Mouse (Mus musculus) embryonic stem cell, embryonic (primary cell): ENCODE measurements around the gene Ankrd33b.

Source experiments
- CTCF ChIA-PET, 4 experiments: fragments of 300-600 bp in 2 of 4; fragments of 350-600 bp in 2 of 4; sonication (Branson Sonifier 250); formaldehyde crosslinking; loops; one replicate each; lab custom pipeline; 2022; ENCODE audit warnings: inconsistent platforms in 2 of 4; lab: Charles Lee
- POLR2A ChIA-PET, 4 experiments: fragments of 300-600 bp in 2 of 4; fragments of 350-600 bp in 2 of 4; sonication (Branson Sonifier 250); formaldehyde crosslinking; loops; one replicate each; lab custom pipeline; 2022; ENCODE audit warnings: antibody characterized with exemption in 4 of 4, inconsistent platforms in 1 of 4; lab: Charles Lee

The Ankrd33b gene

DNA sequence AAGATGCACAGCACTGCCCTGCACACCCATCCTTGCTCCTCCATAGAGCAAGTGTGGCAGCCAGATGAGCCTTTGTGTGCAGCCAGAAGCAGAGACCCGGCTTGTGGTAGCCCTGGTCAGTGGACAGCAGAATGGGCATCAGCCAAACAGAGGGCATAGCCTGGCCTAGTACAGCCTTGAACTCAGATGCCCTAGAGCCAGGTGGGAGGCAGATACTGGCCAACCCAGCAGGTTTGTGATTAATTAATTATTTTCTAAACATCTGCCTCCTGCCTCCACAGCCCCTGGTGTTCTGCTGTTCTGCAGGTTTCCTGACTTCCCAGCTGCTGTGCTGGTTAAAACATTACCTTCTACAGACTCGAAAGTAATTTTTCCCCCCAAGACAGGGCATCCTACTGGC, 88.4 kb downstream of the Ankrd33b start:
- ChIA-PET CTCF (no interaction called here), POLR2A (interaction anchor here in 1 of 4 experiments (0.6 to 0.7 kb wide), 2 partner anchors 17 to 19 kb away, joined by 3 read pairs; no protein-coding TSS in a partner anchor)

DNA sequence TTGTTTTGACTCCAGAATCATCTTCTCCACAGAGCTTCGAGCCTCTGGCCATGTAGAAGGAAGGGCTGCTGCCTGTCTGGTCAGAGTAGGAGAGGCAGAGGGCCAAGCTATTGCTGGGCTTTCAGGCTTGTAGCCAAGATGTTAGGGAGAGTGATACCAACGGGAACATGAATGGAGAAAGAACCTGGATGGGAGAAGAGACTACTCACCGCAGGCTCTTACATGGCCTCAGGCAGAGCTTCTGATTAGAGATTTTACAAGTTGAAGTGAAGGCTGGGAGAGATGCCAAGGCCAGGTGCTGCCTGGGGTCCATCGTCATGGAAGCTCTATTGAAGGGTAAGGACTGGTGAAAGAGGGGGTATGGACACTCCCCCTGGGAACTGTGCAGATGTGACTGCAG, 89.4 kb downstream of the Ankrd33b start:
- ChIA-PET POLR2A (no interaction called here), CTCF (interaction anchor here in 2 of 4 experiments (0.6 to 0.9 kb wide), 2 partner anchors 31 to 43 kb away, joined by 3 to 4 read pairs; no protein-coding TSS in a partner anchor)

DNA sequence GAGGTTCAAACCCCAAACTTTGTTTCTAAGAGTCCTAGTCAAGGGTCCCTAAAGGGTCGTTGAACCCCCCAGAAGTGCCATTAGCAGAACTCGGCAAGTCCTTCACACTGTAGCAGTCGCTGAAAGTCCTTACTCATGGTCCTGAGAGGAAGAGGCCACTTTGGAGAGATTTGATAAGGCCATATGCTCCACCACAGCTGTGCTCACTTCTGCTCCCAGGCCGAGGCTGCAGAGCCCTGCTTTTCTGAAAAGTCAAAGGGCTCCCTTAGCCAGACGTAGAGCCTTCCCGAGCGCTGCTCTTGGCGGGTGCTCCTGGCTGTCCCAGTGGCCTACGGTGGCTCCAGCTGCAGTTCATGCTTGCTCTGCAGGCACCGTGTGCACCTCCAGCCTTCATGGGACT, 94.0 kb downstream of the Ankrd33b start:
- CTCF ChIA-PET: no interaction called here
- POLR2A ChIA-PET: no interaction called here

DNA sequence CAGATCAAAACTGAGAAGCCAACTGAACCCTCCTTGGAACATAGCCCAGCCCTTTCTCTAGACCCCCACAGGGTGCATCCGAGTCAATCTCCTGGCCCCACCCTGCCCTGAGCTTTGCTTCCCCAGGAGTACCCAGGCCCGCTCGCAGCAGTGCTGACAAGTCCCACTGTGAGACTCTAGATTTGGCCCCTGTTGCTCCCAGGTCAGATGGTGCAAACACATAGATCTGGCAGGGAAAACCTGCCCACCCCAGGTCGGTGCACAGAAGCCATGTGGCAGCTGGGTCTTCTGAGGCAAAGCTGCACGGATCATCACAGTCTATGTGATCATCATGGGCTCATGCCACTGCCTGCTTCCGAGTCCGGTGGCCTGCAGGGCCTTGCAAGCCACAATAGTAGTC, 94.8 kb downstream of the Ankrd33b start:
- POLR2A ChIA-PET: no interaction called here
- CTCF ChIA-PET: interaction anchor here in 1 of 4 experiments (1.2 kb wide), 1 partner anchor 146 kb away, joined by 3 read pairs; no protein-coding TSS in a partner anchor

DNA sequence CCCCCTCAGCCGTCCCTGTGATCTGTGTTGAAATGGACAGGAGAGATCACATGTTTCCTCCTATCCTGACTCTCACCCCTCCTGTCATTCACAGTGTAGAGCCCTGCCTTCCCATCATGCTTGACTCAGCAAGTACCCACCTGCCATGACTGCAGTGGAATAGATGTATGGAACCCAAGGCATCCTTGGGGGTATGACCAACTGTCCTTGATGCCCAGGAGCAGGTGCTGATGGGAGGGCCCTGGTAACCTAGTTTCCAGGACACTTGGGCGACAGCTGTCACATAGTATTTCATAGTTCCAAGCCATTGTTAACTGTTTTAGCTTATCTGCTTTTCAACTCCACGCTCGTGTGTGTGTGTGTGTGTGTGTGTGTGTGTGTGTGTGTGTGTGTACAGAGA, 98.0 kb downstream of the Ankrd33b start:
- ChIA-PET POLR2A (interaction anchor here in 1 of 4 experiments (0.6 kb wide), 1 partner anchor 182 kb away, joined by 3 read pairs; no protein-coding TSS in a partner anchor), CTCF (no interaction called here)

DNA sequence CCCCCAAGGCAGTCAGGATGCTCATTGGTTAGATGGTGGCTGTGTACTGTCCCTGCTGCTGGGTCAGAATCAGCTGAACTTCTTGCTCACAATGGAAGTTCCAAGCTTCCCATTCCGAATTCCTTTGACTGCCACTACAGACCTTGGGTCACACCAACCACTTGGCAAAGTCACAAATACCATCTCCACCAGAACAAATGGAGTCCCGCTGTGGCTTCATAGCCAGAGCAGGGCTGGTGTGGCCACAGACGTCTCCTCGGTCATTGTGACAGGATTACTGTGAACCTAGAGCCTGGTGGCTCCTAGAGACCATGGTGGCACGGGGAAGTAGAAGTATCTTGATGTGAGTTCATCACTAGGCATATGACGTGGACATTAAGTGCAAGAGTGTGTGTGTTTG, 99.4 kb downstream of the Ankrd33b start:
- POLR2A ChIA-PET: no interaction called here
- CTCF ChIA-PET: no interaction called here

DNA sequence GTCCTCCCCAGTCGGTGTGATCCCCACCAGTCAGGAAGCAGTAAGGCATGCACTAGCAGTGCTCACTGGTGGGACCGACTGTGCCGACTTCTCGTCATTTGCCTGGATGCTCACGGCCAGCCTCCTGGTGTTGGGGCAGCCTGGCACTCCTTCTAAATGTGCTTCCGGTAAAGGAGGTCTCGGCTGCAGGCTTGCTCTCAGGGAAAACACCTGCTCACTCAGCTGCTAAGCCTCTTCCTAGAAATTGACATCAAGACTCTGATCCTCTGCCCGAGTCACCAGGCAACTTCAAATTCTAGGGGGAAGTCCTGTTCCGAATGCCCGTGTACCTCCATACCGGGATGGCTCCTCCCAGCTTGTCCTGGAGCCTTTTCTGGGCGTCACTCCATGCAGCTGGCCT, 101.7 kb downstream of the Ankrd33b start:
- ChIA-PET CTCF (interaction anchor here in 3 of 4 experiments (0.6 to 1.7 kb wide), 4 partner anchors 19 to 386 kb away, joined by 3 to 9 read pairs (median 5); no protein-coding TSS in a partner anchor), POLR2A (interaction anchor here in 2 of 4 experiments (0.6 to 1.1 kb wide), 3 partner anchors 9 to 171 kb away, joined by 3 read pairs; no protein-coding TSS in a partner anchor)

DNA sequence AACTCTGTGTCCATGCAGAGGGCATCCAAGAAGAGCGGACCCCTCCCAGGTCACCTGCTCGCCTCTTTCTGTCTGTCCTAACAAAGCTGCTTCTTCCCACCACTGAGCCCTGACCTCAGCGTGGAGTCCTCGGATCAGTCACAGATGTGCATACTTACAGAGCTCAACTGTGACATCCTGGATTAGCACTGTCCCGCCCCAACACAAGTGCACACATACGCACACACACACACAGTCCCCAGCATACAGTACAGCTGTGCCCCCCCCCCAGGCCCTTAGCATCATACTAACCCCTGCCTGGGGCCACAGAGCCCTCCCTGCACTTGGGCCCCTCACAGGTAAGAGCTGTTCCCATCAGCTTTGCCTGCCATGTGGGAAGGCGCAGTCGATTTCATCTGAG, 102.1 kb downstream of the Ankrd33b start:
- POLR2A ChIA-PET: interaction anchor here in 2 of 4 experiments (0.6 to 1.1 kb wide), 3 partner anchors 9 to 172 kb away, joined by 3 read pairs; no protein-coding TSS in a partner anchor
- CTCF ChIA-PET: interaction anchor here in 3 of 4 experiments (0.6 to 1.7 kb wide), 4 partner anchors 19 to 385 kb away, joined by 3 to 9 read pairs (median 5); no protein-coding TSS in a partner anchor

DNA sequence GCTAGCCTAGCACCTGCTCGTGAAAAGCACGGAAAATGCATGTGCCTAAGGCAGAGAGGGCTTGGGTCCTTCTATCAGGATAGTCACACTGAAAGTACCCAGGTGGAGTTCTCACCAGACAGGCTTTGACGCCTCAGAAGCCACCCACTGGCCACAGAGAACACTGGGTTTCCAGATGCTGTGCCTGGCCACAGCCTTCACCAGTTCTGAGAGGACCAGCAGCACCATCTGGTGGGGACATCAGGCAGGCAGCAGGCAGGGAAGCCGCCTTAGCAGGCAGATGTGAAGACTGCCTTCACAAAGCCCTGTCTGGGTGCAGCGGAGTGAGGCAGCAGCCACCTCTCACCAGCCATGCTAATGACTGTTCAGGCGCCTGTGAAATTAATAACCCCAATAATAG, 102.7 kb downstream of the Ankrd33b start:
- POLR2A ChIA-PET: interaction anchor here in 1 of 4 experiments (1.0 to 1.1 kb wide), 2 partner anchors 8 to 27 kb away, joined by 3 read pairs; no protein-coding TSS in a partner anchor
- CTCF ChIA-PET: interaction anchor here in 3 of 4 experiments (0.6 to 1.7 kb wide), 6 partner anchors 10 to 524 kb away, joined by 3 to 7 read pairs (median 3); no protein-coding TSS in a partner anchor

DNA sequence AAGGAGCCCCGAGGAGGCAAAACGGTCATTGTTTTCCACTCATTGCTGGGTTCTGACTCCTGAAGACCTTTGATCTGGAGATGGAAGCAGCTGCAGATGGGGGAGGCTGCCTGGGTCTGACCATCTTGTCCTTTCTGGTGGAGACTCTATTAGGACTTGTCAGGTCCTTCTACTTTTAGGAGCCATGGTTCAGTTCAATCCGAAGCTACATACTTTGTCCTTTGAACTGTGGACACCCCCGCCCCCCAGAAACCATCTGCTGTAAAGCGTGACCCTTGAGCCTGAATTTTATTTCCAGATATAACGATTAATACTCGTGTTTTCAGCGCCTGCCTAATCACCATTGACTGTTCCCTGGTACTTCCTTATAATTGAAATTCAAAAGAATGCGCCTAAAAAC, 105.2 kb downstream of the Ankrd33b start:
- CTCF ChIA-PET: no interaction called here

DNA sequence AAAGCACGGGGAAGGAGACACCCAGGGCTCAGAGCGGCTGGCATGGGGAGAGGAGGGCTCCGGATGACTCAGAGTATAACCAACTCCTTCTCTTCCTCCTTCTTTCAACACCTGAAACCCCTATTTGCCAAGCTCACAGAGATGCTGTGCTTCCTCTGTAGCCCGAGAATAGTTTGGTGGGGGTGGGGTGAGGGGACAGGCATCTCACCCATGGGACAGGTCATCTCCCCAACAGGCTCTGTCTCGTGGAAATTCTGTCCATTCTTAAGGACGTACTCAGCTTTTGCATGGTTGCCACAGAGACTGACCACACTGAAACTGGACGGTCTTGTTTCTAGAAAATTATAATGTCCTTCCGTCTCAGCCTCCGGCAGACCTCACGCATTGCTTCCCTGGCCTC, 106.4 kb downstream of the Ankrd33b start:
- ChIA-PET CTCF (no interaction called here), POLR2A (no interaction called here)

More for the DNA sequence above, 105.2 kb downstream of the Ankrd33b start:
- POLR2A ChIA-PET: interaction anchor here in 1 of 4 experiments (0.7 kb wide), 1 partner anchor 16 kb away, joined by 3 read pairs; no protein-coding TSS in a partner anchor

DNA sequence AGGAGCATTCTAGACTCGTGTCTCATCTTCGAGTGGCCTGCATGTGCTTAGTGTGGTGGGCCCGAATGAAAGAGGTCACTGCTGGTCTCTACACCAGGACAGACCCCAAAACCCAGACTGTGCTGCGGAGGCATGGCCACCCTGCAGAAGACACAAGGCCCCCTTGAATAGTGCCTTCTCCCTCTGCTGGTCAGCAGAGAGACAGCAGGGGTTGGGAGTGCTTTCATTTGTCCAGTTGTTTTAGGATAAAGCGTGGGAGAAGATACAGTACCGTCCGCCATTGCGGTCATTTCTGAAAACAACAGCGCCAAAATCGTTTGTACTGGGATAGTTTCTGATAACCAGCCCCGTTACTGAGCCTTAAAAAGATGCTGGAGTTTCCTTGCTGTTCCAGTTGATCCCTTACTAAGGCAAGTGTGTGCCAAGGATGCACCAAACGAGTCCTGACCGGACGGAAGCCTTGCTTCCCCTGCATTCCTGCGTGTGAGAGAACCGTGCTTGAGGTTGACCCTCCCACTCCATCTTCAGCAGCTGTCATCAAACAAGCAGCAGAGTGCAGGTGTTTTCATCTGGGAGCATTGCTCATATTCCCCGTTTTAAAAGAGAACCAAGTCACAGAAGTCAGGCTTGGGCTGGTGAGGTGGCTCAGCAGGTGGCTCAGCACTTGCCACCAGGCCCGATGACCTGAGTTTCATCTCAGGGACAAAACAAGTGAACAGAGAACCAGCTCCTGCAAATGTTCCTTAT, 108.7 kb downstream of the Ankrd33b start:
- ChIA-PET POLR2A (interaction anchor here in 2 of 4 experiments (1.2 to 1.5 kb wide), 2 partner anchors 11 to 343 kb away, joined by 3 read pairs; partner anchors contain the start of genes Cct5 (in 1 of the 2) and Fam173b (in 1 of the 2)), CTCF (interaction anchor here in 1 of 4 experiments (1.1 kb wide), 1 partner anchor 331 kb away, joined by 5 read pairs; no protein-coding TSS in a partner anchor)

DNA sequence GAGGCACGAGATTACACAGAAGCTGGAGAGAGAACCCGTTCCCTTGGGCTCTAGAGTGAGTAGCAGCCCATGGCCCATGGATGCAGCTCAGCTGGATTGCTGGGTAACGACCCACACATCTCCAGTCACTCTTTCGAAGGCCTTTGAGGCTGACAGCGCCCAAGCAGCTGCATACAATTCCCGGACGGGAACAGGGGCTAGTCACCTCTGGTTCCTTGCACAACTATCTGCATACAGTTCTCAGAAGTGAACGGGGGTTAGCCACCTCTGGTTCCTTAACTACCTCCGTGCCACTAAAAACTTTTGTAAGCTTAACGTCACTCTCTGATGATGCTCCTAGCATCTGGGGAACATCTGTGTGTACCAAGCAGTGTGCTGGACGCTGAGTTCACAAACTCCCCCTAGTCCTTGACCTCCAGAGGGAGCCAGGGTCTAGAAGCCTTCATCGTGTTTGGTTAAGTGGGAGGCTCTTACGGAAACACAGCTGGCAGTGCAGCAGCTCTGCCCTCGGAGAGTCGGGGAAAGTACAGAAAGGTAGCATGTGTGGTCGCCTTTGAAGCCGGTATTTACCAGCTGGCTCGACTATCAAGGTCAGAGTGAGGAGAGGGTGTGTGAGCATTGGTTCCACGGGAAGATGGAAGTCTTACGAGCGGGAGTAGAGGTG, 109.4 kb downstream of the Ankrd33b start:
- ChIA-PET POLR2A (interaction anchor here in 2 of 4 experiments (1.2 to 1.5 kb wide), 2 partner anchors 10 to 343 kb away, joined by 3 read pairs; partner anchors contain the start of genes Cct5 (in 1 of the 2) and Fam173b (in 1 of the 2)), CTCF (interaction anchor here in 2 of 4 experiments (0.6 to 1.1 kb wide), 2 partner anchors 16 to 331 kb away, joined by 3 to 5 read pairs; no protein-coding TSS in a partner anchor)

DNA sequence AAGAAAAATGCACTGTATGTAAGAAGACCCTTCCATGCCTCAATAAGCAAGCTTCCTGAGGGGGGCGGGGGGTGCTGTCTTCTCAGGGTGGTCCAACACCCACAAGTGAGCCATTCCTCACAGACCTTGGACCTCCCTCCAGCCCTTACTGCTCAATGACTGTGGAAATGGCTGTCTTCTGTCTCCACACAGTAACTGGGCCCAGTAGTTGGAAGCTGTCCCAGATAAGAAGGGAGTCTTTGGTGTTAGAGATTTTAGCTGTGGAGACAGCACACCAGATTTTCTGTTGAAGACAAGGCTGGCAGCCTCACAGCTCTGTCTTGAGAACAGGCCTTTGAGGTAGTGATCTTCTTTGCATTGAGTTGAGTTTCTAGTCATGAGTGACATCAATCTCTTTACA, 110.2 kb downstream of the Ankrd33b start:
- CTCF ChIA-PET: interaction anchor here in 1 of 4 experiments (0.7 kb wide), 1 partner anchor 140 kb away, joined by 7 read pairs; no protein-coding TSS in a partner anchor
- POLR2A ChIA-PET: interaction anchor here in 1 of 4 experiments (1.2 kb wide), 1 partner anchor 344 kb away, joined by 3 read pairs; the partner anchor contains the start of genes Cct5 and Fam173b

DNA sequence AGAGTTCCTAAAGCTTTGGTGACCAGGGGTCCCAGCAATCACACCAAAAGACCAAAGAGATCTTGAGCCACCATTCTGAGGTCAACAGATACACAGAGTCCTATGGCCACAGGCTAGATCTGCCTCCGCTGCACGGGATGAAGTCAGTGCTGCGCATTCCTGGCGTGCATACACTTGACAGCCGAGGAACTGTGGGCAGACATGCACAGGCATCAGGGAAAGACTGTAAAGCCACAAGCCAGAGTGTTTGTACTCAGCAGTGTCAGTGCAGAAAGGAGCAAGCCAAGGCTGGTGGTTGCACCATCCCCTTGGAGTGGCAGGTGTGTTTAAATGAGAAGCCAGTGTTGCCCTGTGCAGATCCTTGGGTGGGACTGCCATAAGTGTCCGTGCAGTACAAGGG, 111.8 kb downstream of the Ankrd33b start:
- ChIA-PET CTCF (interaction anchor here (0.6 to 1.1 kb wide), 5 partner anchors 8 to 53 kb away, joined by 3 to 5 read pairs (median 3); no protein-coding TSS in a partner anchor), POLR2A (interaction anchor here in 1 of 4 experiments (1.2 kb wide), 1 partner anchor 10 kb away, joined by 3 read pairs; no protein-coding TSS in a partner anchor)

DNA sequence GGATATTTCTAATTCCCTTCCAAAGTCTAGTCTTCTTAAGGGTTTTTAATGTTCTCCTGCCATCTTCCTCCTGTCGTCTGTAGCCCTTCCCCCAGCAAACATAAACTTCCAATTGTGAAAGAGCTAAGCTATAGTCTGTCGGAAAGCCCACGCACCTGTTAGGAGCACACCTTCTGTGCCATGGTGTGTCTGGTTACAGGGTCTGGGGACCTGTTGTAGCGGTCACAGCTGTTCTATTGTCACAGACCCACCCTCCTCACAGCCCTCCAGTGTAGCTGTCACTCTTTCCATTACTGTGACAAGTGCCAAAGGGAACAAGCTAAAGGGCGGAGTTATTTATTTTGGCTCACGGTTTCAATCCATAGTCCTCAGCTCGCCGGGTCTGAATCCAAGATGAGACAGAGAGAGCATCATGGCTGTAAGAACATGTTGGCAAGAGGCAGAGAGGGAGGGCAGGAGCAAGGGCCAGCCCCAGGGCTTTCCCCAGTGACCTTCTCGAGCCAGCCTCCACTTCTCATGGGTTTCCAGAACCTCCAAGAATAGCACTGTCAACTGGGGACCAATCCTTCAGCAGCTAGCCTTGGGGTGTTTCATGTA, 112.5 kb downstream of the Ankrd33b start:
- ChIA-PET CTCF (interaction anchor here in 3 of 4 experiments (0.6 to 1.0 kb wide), 3 partner anchors 9 to 1228 kb away, joined by 3 to 5 read pairs (median 3); no protein-coding TSS in a partner anchor), POLR2A (interaction anchor here in 1 of 4 experiments (0.8 kb wide), 1 partner anchor 15 kb away, joined by 3 read pairs; no protein-coding TSS in a partner anchor)

DNA sequence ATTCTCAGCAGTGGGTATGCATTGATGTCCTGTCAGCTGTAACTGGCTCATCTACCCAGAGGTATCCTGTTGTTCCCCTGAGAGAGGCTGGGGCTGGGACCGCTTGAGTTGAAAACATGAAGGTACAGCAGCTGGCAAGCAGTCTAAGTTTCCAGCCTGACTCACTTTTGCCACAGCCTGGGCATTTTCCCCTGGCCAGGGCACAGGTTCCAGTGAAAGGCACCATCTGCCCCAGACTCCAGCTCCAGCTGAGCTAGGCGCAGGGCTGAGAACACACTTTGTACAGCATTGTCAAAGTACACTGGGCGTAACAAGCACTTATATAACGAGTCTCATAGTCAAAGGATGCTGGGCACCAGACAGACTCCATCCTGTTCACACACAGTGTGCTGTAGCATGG, 113.6 kb downstream of the Ankrd33b start:
- POLR2A ChIA-PET: interaction anchor here in 1 of 4 experiments (1.5 kb wide), 1 partner anchor 28 kb away, joined by 3 read pairs; no protein-coding TSS in a partner anchor

More for the DNA sequence above, 113.6 kb downstream of the Ankrd33b start:
- CTCF ChIA-PET: interaction anchor here in 1 of 4 experiments (0.9 kb wide), 1 partner anchor 326 kb away, joined by 3 read pairs; no protein-coding TSS in a partner anchor
